Mouse (Mus musculus) kidney, postnatal 4 days (tissue): Measurements from ENCODE around the gene Nmb.
A peak's percentile ranks its signal among the peaks of the same experiment; 100 is the strongest.
"Not testable (repeated sequence)": the region's sequence is repeated elsewhere in the genome, so short reads cannot be mapped to it uniquely, and the experiment has no call there.

Experiments
- DNase-seq, 2 experiments: peaks; one replicate each; pipeline ENCODE4 v3.0.0; 2021; ENCODE audit warnings: mixed read lengths in 2 of 2

The Nmb gene

DNA sequence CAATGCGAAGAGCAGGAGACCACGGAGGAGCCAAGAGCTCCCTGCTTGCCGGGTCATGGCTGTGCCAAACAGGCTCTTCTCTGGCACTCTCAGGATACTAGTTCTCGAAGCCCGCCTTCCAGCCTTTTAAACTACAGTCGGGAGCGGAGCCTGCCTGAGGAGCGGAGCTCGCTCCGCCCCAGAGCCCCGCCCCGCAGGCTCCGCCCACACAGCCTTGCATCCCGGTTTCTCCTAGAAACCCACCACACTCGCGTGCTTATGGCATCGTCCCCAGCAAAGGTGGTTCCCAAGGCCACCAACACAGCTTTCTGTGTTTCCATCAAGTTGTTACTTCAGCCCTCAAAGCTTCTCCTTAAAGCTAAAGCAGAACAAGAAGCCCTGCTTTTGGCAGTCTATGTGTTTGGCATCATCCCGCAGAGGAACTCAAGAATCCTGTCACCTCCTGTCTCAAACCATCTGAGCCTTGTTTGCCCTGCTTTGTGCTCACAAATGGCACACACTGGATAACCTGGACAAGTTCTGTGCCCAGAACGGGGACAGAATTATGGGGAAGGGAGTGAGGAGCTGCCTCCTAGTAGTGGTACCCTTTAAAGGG, at the start of gene Nmb:
Gene Nmb (minus strand): TSS at position 156 of the 595 bp plus-strand sequence.
- DNase-seq: peak; percentile 85 to 89

DNA sequence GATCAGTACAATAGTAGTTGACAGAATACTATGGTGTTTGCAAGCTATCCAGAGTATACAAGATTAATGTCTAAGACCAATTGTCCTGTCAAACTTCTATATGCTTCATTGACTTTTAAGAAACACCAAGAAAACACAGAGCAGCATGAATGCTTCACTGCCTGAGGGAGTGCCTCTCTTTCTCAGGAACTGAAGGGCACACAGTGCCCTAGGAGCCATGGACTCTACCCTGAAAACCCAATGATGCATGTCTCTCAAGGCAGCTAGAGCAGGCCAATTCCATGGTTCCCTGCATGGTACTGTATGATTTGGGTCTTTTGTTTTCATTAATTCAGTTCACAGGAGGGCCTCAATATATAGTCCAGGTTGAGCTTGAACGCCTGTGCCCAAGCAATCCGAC, 49.4 kb upstream of the Nmb start:
- peak in 1 of 2 experiments; percentile 9 for DNase-seq

DNA sequence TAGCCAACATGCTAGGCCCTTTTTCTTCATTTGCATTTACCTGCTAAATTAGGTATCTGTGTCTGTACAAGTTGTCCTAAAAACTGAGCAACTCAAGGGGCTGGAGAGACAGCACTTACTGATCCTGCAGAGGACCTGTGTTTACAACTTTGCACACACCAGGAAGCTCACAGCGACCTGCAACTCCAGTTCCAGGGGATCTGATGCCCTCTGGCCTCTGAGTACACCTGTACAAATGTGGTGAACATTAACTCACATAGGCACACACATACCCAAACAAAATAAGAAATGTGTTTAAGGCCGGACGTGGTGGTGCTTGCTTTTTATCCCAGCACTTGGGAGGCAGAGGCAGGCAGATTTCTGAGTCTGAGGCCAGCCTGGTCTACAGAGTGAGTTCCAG, 47.3 kb upstream of the Nmb start:
- no peak for DNase-seq

DNA sequence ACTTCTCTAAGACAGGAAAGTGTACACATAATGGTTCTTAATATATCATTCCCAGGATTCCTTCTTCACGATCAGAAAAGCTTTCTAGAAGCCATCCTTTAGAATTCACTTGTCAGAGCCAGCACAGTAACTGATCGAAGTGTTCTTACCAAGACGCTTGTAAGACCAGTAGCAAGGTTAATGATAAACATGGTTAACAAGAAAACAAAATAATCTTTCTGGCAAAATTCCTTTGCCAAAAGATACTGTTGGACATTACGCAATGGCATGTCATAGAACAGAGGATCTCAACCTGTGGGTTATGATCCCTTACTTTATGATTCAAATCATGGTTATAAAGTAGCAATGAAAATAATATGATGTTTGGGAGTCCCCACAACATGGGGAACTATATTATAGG, 46.6 kb upstream of the Nmb start:
- DNase-seq: no peak

DNA sequence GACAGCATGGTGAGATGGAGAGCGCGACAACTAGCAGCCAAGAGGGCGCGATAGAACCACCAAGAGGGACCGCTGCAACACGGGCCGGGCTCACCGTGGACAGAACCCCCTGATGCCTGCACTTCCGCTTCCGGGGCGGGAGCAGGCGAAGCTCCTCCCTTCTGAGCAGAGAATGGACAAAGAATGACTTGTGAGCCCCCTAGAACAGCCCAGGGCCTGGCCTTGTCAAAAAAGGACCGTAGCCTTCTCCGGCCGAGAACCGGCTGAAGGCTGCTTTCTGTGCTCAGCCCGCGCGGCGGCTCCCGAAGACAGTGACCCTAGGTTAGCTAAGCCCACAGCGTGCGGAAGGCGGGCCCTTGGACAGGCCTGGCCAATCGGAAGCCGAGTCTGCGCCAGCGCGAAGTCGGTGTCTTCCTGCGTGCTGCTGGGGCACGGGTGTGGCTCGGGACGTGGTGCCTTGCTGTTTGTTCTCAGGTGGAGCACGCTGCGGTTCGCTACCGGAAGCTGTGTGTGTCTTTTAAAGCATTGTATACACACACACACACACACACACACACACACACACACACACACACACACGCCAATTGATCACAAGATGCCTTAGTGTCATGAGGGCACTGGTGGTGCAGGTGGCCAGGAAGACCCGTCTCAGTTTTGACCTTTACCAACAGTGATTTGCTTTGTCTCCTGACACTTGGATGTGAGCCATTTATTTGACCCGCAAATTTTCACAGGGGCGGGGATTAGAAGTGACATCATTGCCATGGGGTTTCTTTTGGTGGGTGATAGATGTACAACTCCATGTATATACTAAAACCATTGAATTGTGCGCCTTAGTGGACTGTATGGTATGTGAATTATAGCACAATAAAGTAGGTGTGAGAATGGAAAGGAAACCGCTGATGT, 42.8 kb upstream of the Nmb start, which contains the start of gene Sec11a:
Gene Sec11a (minus strand): TSS at position 336 of the 906 bp plus-strand sequence.
- DNase-seq: peak; percentile 94 to 96

DNA sequence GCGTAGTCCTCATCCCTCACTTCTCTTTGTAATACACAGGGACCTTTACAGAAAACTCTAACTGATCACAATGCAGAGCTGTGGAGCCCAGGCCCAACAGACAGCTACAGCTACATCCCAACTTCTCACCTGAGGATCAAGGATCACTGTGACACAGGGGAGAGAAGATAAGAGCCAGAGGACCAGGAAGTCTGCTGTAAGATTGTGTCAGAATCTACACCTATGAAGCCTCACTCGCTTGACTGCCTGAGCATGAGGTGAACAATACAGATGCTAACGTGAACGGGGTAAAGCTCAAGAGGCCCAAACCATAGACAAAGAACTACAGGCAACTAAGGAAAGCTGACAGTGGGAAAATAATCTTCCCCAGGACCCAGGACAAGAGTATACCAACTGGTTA, 34.9 kb upstream of the Nmb start:
- no peak for DNase-seq

DNA sequence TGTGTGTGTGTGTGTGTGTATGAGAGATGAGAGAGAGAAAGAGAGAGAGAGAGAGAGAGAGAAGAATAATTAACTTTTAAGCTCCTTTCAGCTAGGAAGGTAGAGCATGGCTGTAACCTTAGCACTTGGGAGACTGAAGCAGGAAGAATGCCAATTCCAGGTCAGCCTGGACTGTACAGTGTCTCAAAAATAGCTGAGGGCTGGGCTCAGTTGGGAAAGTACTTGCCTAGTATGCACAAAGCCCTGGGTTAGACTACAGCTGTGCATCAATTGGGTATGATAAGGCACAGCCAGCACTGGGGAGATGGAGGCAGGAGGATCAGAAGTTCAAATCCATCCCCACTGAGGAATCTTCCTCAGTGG, 32.4 kb upstream of the Nmb start:
- not testable (repeated sequence) for DNase-seq

DNA sequence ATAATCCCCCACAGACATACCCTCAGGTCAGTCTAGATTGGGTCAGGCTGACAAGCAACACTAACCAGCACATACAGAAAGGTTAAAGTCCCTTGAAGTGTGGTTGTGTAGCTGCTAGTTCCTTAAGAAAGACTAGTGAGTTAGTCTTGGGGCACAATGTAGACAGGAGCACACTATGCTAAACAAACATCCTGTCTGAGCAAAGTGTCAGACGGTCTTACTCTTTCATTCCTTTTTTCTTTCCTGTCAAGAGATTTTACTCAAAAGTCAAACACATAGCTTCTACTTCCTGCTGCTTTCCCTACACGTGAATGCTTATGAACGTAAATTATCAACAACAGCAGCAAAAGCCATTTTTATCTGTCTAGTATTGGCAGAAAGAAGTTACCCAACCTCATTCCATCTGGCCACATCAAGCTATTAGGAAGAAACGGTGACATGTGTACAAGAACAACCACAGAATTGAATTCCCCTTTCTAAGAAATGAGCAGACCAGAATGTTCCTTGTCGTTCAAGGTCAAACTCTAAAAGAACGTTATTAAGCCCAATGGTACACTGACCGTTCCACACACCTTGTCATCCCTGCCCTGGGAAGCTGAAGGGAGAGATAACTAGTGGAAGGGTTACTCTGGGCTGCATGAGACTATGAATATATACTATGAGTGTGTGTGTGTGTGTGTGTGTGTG, 31.9 kb upstream of the Nmb start:
- not testable (repeated sequence) for DNase-seq

DNA sequence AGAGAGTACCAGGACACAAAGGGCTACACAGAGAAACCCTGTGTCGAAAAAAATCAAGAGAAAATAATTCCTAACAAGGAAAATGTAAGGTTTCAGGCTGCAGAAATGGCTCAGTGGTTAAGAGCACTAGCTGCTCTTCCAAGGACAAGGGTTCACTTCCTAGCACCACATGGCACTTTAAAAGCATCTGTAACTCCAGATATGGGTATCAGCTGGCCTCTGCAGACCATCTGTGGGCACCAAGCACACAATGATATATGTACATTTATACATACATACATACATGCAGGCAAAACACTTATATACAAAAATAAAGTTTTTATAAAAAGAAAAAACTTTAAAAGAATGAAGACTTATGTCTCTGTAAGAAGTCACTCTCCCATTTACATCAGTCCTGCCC, 31.0 kb upstream of the Nmb start:
- DNase-seq: no peak

DNA sequence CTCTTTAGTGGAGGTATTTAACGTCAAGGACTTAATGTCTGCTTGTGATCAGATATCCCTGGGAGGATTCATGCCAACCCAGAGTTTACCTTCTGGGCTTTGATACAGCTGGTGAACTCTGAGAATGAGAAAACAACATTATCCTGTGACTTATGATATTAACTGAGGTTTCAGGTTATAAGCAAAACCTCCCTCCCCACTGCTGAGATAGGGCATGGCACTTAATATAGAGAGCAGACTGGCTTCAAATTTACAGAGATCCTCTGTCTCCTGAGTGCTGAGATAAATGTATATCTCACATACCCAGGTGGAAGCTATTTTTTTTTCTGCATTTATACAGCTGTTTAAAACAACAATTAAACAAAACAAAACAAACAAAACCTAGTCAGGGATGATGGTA, 27.9 kb upstream of the Nmb start:
- no peak for DNase-seq

DNA sequence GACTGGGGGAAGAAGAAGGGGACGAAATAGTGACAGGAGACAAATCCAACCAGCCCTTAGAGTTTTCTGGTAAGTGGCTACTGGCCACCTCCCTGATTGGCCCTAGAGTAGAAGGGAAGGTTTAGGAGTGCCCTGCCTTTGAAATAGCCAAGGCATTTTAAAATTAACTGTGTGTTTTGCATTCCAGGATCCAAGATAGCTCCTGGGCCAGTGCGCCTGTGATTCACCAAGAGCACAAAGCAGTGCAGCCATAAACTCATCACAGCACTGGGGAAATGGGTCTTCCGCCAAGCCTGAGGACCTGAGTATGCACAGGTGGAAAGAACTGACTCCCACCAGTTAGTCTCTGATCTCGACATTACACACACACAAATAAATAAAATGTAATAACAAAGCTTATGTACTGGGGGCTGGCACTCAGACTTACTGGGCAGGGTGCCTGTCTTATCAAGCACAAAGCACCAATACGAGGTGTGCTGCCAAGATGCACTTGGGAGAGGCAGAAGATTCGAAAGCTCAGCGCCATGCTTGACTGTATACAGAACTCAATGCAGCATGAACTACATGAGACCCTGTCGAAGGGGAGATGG, 26.8 kb upstream of the Nmb start:
- DNase-seq: no peak

DNA sequence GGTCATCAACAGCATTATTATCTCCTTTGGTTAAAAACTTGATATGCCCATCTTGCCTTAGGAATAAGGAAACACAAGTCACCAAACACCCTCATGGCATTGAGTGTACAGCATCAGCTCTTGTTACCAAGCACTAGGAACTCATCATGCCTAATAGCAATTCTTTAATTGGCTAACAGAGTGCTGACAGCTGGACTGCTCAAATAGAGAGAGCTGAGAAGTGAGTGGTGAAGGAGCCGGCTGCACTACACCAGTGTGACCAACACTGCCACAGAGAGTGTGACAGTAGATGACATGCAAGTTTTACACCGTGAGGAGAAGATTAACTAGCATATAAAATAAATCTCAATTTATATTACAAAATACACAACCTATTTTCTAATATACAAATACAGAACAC, 18.3 kb upstream of the Nmb start:
- no peak for DNase-seq

DNA sequence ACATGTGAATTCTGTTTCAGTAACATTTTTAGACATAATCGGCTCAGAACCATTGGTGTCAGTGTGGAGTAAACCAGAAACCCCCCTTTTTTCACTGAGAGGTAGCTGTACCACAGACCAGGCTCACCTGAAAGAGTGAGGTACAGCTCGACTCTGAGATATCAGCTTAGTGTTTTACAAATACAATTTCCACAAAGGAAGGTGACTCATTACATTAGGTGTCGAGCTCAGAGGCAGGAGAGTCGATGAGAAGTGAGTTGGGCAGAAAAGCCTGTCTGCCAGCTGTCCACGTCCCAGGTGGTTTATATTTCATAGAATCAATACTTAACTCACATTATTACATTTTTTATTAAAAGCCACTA, 14.8 kb upstream of the Nmb start:
- DNase-seq: no peak

DNA sequence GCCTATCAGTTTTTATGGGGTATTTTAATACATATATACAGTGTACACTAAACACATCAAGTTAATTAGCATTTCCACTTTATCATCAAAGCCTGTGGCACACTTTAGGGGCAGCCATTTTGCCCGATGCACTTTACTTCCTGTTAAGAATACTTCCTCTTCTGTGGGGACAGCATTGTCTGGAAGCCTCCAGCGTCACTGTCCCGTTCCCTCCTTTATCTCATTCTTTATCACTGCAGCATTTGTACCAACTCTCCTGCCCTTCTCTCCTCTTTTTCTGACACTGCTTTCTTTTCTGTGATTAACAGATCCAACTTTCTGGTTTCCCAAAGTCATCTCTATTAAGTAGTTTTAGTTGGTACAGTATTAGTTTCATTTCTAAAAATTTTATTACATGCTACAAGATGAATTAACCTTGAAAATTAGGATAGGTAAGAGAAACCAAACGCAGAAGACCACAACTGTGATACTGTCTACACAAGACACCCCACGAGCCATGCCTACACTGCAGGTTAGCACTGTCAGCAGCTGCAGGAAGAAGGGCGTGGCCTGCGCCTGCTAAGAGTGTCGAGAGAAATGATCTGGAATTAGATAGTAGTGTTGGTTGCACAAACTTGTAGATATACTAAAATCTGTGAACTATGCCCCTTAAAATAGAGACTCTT, 14.2 kb upstream of the Nmb start:
- DNase-seq: no peak

DNA sequence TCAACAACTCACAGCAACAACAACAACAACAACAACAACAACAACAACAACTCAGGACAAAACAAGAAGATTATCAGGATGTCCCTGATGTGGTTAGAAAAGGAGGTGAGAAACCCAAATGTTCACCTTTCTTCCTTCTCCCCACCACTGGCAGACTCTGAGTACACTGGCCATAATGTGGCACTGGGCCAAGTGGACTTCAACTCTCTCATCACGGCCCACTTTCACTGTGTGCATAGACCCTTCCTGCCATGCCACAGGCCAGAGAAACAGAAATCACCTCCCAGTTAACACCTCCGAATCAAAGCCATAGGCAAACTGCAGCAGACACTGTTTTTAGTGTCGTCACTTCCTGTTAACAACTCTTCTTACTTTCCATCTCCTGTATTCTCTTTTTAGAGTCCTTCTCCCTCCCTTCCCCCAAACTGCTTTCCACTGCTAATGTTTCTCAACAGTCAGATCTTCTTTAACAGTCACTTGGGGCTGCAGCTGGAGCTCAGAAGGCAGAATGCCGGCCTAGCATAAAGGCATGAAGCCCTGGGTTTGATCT, 13.1 kb upstream of the Nmb start:
- peak in 1 of 2 experiments; percentile 46 for DNase-seq

DNA sequence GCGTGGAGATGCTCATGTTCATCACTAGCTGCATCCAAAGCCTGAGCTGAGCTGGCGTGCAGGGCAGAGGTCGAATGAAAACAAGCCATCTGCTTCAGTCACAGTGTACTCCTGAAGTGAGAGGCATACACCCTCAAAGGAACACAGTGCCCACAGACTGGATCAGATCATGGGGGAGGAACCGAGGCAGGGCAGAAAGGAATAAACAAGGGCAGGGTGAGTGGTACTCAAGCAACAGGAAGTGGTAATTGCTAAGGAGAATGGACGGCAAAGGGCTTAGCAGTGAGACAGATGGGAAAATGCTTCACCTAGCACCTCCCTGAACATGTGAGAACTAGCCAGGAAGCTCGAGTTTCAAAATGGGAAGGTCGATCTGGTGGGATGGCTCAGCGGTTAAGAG, 7.6 kb upstream of the Nmb start:
- DNase-seq: no peak

DNA sequence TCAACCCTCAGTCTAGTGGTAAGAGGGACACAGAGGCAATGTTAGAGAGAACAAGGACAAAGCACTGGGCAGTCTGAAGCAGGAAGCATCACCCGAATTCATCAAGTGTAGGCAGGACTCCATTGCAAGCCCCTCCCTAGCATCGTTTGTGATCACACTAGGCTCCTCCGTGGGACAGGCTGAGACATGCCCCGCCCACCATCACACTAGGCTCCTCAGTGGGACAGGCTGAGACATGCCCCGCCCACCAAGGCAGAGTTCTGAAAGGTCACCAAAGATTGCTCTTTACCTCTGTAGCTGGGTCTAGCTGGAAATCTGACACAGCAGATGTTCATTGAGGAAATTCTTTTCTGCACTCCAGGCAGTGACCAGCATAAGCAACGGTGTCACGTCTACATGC, 6.2 kb upstream of the Nmb start:
- DNase-seq: peak in 1 of 2 experiments; percentile 18

DNA sequence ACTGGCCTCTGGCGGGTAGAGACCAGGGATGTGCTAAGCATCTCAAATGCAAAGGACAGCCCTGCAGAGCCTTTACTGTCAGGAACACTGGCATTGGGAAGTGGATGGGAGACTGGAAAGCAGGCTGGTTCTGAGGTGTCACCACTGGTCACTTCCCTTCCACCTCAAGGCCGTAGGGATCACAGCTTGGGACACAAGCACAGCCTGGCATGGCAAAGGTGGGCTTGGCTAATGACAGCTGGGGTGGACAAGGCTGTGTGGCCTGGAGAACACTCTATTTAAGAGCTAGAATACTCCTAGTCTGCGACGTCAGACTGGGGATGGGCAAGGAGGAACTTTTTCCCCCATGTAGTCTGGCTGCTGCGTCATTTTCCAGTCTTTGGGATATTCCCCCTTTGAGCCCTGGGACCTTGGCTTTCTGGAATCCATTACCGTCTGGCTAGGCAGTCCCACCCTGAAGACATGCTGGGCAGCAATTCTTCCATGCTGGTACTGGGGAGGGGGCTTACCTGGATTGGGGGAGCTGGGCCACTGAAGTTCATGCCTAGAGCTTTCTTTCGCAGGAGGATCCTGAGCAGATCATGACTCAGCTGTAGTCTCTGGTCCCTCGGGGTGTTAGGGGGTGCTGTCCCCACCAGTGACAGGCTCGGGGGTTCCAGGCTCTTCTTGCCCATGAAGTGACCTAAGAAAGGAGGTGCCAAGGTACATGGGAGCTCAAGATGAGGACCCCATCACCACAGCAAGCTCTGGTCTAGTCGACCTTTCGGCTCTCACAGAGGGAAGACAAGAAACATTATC, 1.1 kb downstream of the Nmb start:
- DNase-seq: no peak

DNA sequence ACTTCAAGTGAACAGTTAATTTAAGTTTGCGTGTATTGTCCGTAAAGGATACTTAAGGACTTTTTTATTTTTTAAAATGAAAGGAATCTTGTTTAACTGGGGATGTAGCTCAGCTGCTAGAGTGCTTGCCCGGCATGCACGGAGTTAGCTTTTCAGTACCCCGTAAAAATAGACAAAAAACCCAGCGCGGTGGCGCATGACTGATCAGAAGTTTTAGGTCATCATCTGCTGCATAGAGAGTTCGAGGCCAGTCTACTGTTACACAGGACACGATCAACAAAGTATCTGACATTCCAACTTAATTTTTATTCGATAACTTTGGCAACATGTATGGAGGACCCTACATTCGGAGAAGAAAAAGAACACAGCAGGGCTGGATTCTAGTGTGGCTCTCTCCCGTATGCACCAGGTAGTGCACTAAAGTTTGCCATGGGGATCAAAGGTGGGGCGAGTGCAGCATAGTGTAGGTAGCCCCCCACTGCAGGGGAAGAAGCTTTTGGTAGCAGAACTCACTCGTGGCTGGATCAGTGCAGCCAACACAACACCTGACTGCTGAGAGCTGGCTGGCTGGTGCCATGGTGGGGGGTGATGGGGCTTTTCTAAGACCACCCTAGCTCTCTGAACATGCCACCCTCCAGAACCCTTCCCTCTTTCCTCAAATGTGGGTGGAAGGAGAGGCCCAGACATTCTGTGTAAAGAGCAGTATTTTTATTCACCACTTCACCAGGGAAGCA, 3.2 kb downstream of the Nmb start:
- peak; percentile 40 to 58 for DNase-seq

DNA sequence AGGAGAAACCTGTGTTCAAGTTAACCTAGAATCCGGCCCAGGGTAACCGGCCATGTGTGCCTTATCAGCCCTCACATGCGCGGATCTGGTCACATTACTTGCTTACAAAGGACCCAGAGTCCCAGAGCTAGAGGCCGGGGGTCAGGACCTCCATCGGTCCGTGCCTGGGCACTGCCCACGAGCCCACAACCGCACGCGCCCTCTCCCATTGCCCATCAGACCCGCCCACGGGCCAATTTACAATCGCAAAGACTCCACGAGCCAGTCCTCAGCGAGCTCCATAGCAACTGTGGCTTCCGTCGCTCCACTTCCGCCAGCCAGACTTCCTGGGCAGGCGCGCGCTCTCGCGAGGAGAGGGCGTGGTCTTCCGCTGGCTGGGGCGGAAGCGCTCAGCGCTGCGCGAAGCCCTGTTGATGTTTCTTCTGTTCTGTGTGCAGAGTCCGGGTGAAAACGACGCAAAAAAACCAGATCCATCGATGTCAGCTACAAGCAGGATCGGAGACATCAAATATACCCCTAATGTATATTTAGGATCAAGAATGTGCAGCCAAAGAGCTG, 3.9 kb downstream of the Nmb start, which contains the start of gene Wdr73:
Gene Wdr73 (minus strand): TSS at position 326 of the 558 bp plus-strand sequence.
- peak; percentile 93 to 96 for DNase-seq

DNA sequence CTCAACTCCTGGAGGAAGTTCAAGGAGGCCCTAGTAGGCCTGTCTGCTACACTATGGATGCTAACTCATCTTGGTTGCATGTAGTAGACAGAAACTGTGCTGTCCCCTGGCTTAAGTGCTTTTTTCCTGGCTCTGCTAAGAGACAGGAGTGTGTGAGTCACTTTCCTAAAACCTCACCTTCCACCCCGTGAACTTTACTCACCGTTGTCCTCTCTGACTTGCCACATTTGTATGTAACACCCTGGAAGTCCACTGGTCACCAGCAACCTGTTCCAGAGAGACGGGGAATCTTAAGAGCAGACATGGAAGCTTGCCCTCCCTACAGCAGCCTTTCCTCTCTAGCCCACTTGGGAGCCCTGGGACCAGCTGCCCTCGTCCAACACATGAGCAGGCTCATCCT, 7.2 kb downstream of the Nmb start:
- DNase-seq: no peak
